Mouse (Mus musculus) midbrain, postnatal 0 days (tissue): ENCODE measurements around the gene Slc24a3. TPM values are rescaled to one million over a fixed set of nuclear protein-coding genes. Genes with fewer than 3 reads are reported as not detected.

ENCODE experiments used
- ATAC-seq: fragments of 200-750 bp; cut with Nextera tagmentation; 2 replicates; pipeline ENCODE4 v1.8.0; 2017; ENCODE audit warnings: moderate number of reproducible peaks, mild to moderate bottlenecking, moderate TSS enrichment, moderate library complexity; ENCODE audit not compliant: low FRiP score
- DNase-seq: peaks from one replicate; pipeline ENCODE4 v3.0.0-alpha.2; 2015; ENCODE audit warnings: low spot score
- H3K27ac ChIP-seq: fragments of 300-500 bp; sonication (generic); 2 replicates; pipeline ENCODE4 v1.5.1; 2014; ENCODE audit warnings: low read depth, mild to moderate bottlenecking, low read length, mixed read lengths
- H3K27me3 ChIP-seq: fragments of 300-500 bp; sonication (generic); 2 replicates; pipeline ENCODE4 v1.6.1; 2014; ENCODE audit warnings: low read length, control low read depth, mixed read lengths; ENCODE audit not compliant: insufficient read depth
- H3K36me3 ChIP-seq: fragments of 300-500 bp; sonication (generic); 2 replicates; pipeline ENCODE4 v1.6.1; 2014; ENCODE audit warnings: low read length, control low read depth, mixed read lengths; ENCODE audit not compliant: insufficient read depth
- H3K4me1 ChIP-seq: fragments of 300-500 bp; sonication (generic); 2 replicates; pipeline ENCODE4 v1.6.1; 2014; ENCODE audit warnings: mild to moderate bottlenecking, control low read depth, antibody characterized with exemption, low read length, mixed read lengths; ENCODE audit not compliant: insufficient read depth
- H3K4me2 ChIP-seq: fragments of 300-500 bp; sonication (generic); 2 replicates; pipeline ENCODE4 v1.6.1; 2014; ENCODE audit warnings: low read depth, mild to moderate bottlenecking, low read length, mixed read lengths; ENCODE audit not compliant: poor library complexity, severe bottlenecking
- H3K4me3 ChIP-seq: fragments of 300-500 bp; sonication (generic); 2 replicates; pipeline ENCODE4 v1.5.1; 2014; ENCODE audit warnings: low read depth, mild to moderate bottlenecking, low read length, moderate library complexity
- H3K9ac ChIP-seq: fragments of 300-500 bp; sonication (generic); replicated peaks from 2 replicates; pipeline ENCODE4 v1.6.1; 2014; ENCODE audit warnings: mild to moderate bottlenecking, low read length, moderate library complexity, mixed read lengths; ENCODE audit not compliant: poor library complexity, severe bottlenecking
- H3K9me3 ChIP-seq: fragments of 300-500 bp; sonication (generic); 2 replicates; pipeline ENCODE4 v1.6.1; 2016; ENCODE audit warnings: low read length, control low read depth
- CTCF ChIP-seq: IDR thresholded peaks from 2 replicates; pipeline ENCODE4 v1.5.1; 2016; ENCODE audit warnings: antibody characterized with exemption, mild to moderate bottlenecking
- WGBS: fragments of 180-500 bp; shearing (Covaris S2); extraction: QIAGEN DNeasy Blood & Tissue Kit; methylation state at CpG from one replicate; pipeline ENCODE4 v1.1.7; 2014; 5-methylcytosine and 5-hydroxymethylcytosine counted together
- polyA plus RNA-seq: library from polyadenylated mRNA; unstranded; fragments of >200 nt; fragmentation: Nextera tagmentation; extraction: Ambion mirVana; gene quantifications from 2 replicates; pipeline ENCODE4 v1.2.1, GENCODE M21; 2015
- total RNA-seq: library from RNA; depleted of rRNA; stranded (reverse); fragments of >200 nt; gene quantifications from 2 replicates; pipeline ENCODE4 v1.2.3, GENCODE M21; 2014

Gene Slc24a3
- total and polyA plus RNA-seq, 2 experiments from 2014 or later = 34.5 to 65.7 TPM

DNA sequence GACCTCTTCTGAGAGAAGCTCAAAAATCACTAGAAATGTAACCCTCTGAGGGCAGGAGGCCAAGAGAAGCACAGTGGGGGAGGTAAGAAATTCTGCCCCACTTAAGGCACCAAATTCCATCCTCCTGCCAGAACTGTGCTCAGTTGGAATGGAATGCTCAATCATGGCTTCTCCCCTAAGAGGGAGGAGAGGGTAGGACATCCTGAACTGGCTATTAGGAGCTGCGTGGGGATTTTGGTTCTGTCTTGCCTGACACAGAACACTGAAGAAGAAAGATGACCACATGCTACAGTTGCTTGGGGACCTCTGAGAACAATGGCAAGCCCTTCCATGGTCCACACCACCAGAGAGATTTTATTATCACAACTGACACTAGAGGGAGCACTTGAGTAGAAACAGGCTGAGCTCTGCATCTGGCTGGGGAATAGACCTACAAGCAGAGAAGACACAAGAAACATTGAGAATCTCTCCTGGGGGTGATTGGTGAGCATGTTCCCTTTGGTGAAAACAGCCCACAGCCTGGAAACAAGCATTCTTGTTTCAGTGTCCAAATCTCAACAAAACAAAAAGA lies 389.9 kb downstream of the Slc24a3 start:
- H3K9me3 ChIP-seq = no peaks in the 10 kb centered on the region
- H3K27ac ChIP-seq = no peak overlapping the region
- no peaks in the 10 kb centered on the region for H3K36me3 ChIP-seq
- peak; percentile 55 for TF ChIP-seq CTCF
- 40% methylated on average over 1 of the region's 1 CpGs for WGBS
- H3K4me1 ChIP-seq = no peaks in the 10 kb centered on the region
- peak; percentile 24 for DNase-seq
- H3K4me3 ChIP-seq = no peak overlapping the region
- no peak overlapping the region for H3K9ac ChIP-seq
- no peak for ATAC-seq
- no peak overlapping the region for H3K4me2 ChIP-seq
- H3K27me3 ChIP-seq = no peaks in the 10 kb centered on the region

DNA sequence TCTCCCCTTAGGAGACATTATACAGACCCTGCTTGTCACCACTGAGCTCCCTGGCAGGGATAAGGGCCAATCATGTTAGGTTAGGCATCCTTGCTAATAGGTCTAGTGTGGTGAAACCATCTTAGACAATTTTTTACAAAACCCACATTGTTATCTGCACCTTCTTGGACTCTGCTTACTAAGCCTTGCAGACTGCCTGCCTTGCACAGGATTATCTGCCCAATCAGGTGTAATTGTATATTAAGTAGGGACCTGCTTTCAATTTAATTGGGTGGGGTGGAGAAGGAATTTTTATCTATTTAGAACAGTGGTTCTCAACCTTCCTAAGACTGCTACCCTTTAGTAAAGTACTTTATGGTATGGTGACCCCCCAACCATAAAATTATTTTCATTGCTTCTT lies 394.9 kb downstream of the Slc24a3 start:
- H3K27me3 ChIP-seq = no peaks in the 10 kb centered on the region
- no peak overlapping the region for H3K9ac ChIP-seq
- no peak overlapping the region for H3K27ac ChIP-seq
- DNase-seq (no peak), ATAC-seq (no peak)
- no peak overlapping the region for H3K4me2 ChIP-seq
- H3K36me3 ChIP-seq = no peaks in the 10 kb centered on the region
- H3K4me1 ChIP-seq = no peaks in the 10 kb centered on the region
- no peak overlapping the region for H3K4me3 ChIP-seq
- no peaks in the 10 kb centered on the region for H3K9me3 ChIP-seq
- TF ChIP-seq CTCF = no peak

- DNase-seq = no peak
- no peak for ATAC-seq
- WGBS = 75% methylated on average over 8 of the region's 8 CpGs
- H3K36me3 ChIP-seq = no peaks in the 10 kb centered on the region
- H3K27me3 ChIP-seq = no peaks in the 10 kb centered on the region
- H3K4me2 ChIP-seq = no peak overlapping the region
- no peak overlapping the region for H3K9ac ChIP-seq
- no peak overlapping the region for H3K27ac ChIP-seq
- H3K4me1 ChIP-seq = no peaks in the 10 kb centered on the region
- no peak overlapping the region for H3K4me3 ChIP-seq
- H3K9me3 ChIP-seq = no peaks in the 10 kb centered on the region
- TF ChIP-seq CTCF = no peak
Observed at GRCm38 (mm10) chr2:145564596-145564995, 397.0 kb downstream of the Slc24a3 start.

GRCm38 (mm10) chr2:145566904-145567303 lies 399.4 kb downstream of the Slc24a3 start:
- Histone ChIP-seq H3K27me3 (no peaks in the 10 kb centered on the region), H3K9me3 (no peaks in the 10 kb centered on the region), H3K4me1 (no peaks in the 10 kb centered on the region), H3K36me3 (no peaks in the 10 kb centered on the region), H3K4me2 (no peak overlapping the region), H3K27ac (no peak overlapping the region), H3K9ac (no peak overlapping the region), H3K4me3 (no peak overlapping the region)
- WGBS = 86% methylated on average over 2 of the region's 2 CpGs
- ATAC-seq (no peak), DNase-seq (no peak)
- TF ChIP-seq CTCF = no peak

- Histone ChIP-seq H3K27me3 (no peaks in the 10 kb centered on the region), H3K4me3 (no peak overlapping the region), H3K4me1 (no peaks in the 10 kb centered on the region), H3K36me3 (no peaks in the 10 kb centered on the region), H3K4me2 (no peak overlapping the region), H3K9me3 (no peaks in the 10 kb centered on the region), H3K9ac (no peak overlapping the region), H3K27ac (no peak overlapping the region)
- ATAC-seq (no peak), DNase-seq (no peak)
- no peak for TF ChIP-seq CTCF
- 67% methylated on average over 3 of the region's 3 CpGs for WGBS
Observed at GRCm38 (mm10) chr2:145571943-145572342, 404.4 kb downstream of the Slc24a3 start.

DNA sequence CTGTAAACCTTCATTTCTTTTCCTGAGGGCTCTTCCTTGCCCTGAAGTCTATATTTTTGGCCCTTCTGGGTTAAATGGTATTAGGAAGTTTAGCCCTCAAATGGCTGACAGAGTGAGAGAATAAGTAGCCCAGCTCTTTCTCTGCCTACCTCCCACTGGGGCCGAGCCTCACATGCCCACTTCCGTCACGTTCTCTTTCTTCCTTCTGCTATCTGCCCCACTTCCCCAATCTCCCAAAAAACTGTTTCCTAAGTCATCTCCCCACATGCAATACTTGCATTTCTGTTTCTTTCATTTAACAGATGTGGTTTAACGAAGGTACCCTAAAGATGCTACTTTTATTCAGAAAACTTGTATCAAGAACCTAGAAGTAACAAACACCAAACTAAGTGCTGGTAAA lies 406.6 kb downstream of the Slc24a3 start:
- WGBS = 87% methylated on average over 4 of the region's 4 CpGs
- Histone ChIP-seq H3K27ac (no peak overlapping the region), H3K9ac (no peak overlapping the region), H3K4me2 (no peak overlapping the region), H3K36me3 (no peaks in the 10 kb centered on the region), H3K9me3 (no peaks in the 10 kb centered on the region), H3K4me1 (no peaks in the 10 kb centered on the region), H3K4me3 (no peak overlapping the region), H3K27me3 (no peaks in the 10 kb centered on the region)
- DNase-seq (no peak), ATAC-seq (no peak)
- no peak for TF ChIP-seq CTCF
